Mouse (Mus musculus) cerebellum, postnatal 14 days (tissue): Measurements from ENCODE around the gene Wipf1.
A peak's percentile ranks its signal among the peaks of the same experiment; 100 is the strongest.

ENCODE experiments used
- DNase-seq, 2 experiments: peaks; one replicate each; pipeline ENCODE4 v3.0.0; 2021; ENCODE audit warnings: mixed read lengths in 2 of 2

Gene Wipf1

GRCm38 (mm10) chr2:73467071-73467851 lies 62.3 kb downstream of the Wipf1 start:
- no peak for DNase-seq

DNA sequence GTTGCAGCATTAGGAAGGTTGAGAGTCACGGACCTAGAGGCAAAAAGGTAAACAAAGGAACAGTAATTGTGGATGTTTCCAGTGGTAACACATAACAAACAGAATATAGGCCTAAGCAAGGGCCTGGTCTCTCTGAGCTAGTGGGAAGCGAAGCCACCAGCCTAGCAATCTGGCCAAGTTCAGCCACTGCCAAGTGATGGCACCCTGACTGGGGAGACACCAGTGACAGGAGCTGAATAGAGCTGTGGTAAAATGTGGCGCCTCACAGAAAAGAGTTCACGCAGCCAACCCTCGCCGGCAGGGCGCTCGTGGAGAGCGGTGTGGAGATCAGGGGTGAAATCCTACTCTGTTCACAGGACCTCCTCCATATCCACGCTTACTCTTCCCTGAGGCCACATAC lies 63.1 kb downstream of the Wipf1 start:
- DNase-seq, result peak; percentile 22 to 34

GRCm38 (mm10) chr2:73463431-73464194 lies 65.9 kb downstream of the Wipf1 start:
- DNase-seq, result no peak

GRCm38 (mm10) chr2:73462757-73463339 lies 66.7 kb downstream of the Wipf1 start:
- DNase-seq, result no peak

GRCm38 (mm10) chr2:73462265-73462664 lies 67.3 kb downstream of the Wipf1 start:
- no peak for DNase-seq

DNA sequence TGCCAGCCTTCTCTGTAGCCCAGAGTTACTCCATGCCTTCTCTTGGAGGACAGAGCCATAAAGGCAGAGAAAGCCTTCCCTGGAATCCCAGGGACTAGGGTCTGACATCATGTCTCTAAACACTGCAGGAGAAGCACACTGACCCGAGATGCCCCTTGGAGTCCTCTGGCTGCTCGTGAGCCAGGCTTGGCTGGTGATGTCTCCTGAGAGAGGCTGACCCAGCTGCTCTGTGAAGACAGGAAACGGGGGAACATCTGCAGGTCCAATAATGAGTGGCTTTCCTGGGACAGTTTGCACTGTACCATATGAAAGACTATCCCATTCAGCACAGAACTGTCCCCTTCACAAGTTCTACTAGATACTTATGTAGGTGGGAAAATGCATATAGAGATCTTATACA lies 69.4 kb downstream of the Wipf1 start:
- no peak for DNase-seq

GRCm38 (mm10) chr2:73459607-73460153 lies 69.9 kb downstream of the Wipf1 start:
- DNase-seq, result no peak

GRCm38 (mm10) chr2:73456886-73457285 lies 72.6 kb downstream of the Wipf1 start:
- DNase-seq, result no peak

- no peak for DNase-seq
These were observed 73.4 kb downstream of the Wipf1 start for GRCm38 (mm10) chr2:73456154-73456553.

- DNase-seq, result no peak
These were observed 74.0 kb downstream of the Wipf1 start for GRCm38 (mm10) chr2:73455541-73455940.

- no peak for DNase-seq
These were observed 74.9 kb downstream of the Wipf1 start for GRCm38 (mm10) chr2:73454682-73455081.

- no peak for DNase-seq
These were observed 75.3 kb downstream of the Wipf1 start for GRCm38 (mm10) chr2:73454186-73454585.

DNA sequence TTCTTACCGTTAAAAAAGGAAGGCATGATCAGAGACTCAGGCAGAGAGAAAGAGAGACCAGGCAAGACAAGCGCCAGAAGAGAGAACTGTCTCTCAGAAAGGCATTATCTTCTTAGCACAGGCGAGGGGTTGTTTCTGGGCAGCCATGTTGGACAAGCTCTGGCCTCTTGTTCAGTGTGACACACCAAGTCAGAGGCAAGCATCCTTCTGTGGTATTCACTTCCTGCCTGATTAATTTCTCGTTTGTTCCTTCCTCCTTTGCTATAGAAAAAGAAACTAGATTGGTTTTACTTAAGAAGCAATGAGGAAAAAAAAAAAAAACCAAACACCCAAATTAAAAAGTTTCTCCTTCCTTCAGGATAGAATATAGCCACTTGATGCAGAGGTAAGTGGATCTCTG lies 75.8 kb downstream of the Wipf1 start:
- DNase-seq, result no peak

- no peak for DNase-seq
These were observed 76.4 kb downstream of the Wipf1 start for GRCm38 (mm10) chr2:73453085-73453484.

DNA sequence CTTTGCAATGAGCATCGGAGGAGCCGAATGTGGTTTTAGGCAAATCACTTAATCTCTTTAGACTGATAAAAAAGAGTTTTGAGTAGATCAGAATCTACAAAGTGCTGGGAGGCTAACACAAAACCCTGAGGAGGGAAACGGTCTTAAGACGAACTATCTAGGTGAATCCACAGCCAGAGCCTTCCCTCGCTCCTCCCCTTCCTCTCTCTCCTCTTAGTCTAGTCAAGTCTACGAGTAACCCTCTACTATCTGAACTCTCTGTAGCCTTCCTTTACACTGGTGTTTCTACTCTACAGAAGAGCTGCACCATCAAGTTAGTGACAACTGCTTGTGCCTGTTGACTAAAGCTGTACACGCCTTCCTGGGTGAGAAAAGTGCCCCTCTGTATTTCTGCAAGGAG lies 77.0 kb downstream of the Wipf1 start:
- no peak for DNase-seq

DNA sequence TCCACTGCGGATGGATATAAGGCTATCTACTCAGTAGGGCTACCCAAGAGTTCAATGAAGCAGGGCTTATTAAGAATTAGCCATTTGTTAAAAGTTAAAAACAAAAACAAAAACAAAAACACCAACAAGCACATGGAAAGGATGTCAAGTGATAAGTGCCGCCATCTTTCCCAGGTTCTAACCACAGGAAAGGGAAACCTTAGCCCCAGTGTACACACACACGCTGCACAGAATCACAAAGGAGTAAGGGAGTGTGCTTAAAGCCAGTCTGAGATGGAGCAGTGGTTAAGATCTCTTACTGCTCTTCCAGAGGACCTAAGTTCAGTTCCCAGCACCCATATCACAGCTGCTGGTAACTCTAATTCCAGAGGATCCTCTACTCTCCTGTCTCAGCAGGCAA lies 78.0 kb downstream of the Wipf1 start:
- no peak for DNase-seq

GRCm38 (mm10) chr2:73450172-73450715 lies 79.3 kb downstream of the Wipf1 start:
- no peak for DNase-seq

- DNase-seq, result no peak
These were observed 85.5 kb downstream of the Wipf1 start for GRCm38 (mm10) chr2:73443985-73444384.

- no peak for DNase-seq
These were observed 87.5 kb downstream of the Wipf1 start for GRCm38 (mm10) chr2:73442015-73442414.

DNA sequence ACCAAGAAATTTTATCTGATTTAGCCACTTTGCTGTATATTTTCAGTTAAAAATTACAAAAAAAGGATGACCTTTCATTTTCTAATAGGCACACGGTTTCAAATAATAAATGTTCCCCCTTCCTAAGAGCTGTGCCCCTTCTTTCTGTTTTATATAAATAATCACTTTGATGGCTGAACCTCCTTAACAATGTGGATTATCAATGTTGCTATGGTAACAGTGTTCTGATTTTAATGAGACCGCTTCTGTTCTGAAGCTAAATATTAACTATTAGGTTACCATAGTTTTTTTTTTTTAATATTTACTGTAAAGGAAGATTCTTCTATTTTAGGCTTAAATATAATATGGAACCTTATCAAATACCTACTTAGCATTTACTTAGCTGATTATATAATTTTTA lies 89.2 kb downstream of the Wipf1 start:
- no peak for DNase-seq

DNA sequence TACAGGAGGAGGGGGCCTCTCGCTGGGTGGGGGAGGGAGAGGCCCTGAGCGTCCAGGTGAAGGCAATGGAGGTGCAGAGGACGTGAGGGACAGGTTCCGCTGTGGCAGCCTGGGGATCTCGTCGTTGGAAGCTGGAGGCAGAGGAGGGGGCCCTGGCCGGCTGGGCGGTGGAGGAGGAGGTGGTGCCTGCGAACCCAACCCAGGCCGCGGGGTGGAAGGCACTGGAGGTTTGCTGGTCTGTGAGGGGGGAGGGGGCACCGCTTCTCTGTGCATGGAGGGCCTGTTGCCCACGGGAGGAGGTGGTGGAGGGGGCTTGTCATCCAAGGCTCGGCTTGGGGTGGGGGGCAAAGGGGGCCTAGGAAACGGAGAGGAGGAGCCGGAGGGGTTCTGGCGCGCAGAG lies 92.6 kb downstream of the Wipf1 start:
- DNase-seq, result no peak

- no peak for DNase-seq
These were observed 93.7 kb downstream of the Wipf1 start for GRCm38 (mm10) chr2:73435847-73436246.

- DNase-seq, result peak; percentile 15 to 17
These were observed 97.6 kb downstream of the Wipf1 start for GRCm38 (mm10) chr2:73431959-73432396.
